Mouse (Mus musculus): ENCODE results near the gene Casd1. TPM values are rescaled to one million over a fixed set of nuclear protein-coding genes. Genes with fewer than 3 reads are reported as not detected.

Casd1 gene
- polyA plus RNA-seq, 1 experiment from 2014 or later: 57.9 TPM

- 0 out of 2 replicates have a peak, but pooled peaks cover 3% of the 10 kb centered on the region for H3K36me3 ChIP-seq (replicated peaks; ENCODE audit: control insufficient read depth, insufficient read depth)
- no peak overlapping the region for H3K4me3 ChIP-seq (replicated peaks; ENCODE audit: low read length)
- no peak overlapping the region for H3K9ac ChIP-seq
- WGBS: 8% methylated on average over 1 of the region's 1 CpGs
- no peaks in the 10 kb centered on the region for H3K27me3 ChIP-seq (ENCODE audit: control insufficient read depth, insufficient read depth, low read length)
- no peaks in the 10 kb centered on the region for H3K9me3 ChIP-seq (ENCODE audit: control insufficient read depth, low read length)
- H3K4me1 ChIP-seq (replicated peaks; ENCODE audit: control insufficient read depth, insufficient read depth, low read length): no peaks in the 10 kb centered on the region
- DNase-seq (ENCODE audit: low spot score) (no peak), ATAC-seq (ENCODE audit: low FRiP score) (no peak)
- H3K27ac ChIP-seq: no peak overlapping the region
- no peak overlapping the region for H3K4me2 ChIP-seq (replicated peaks)
Observed at GRCm38 (mm10) chr6:4677356-4677761, 76.7 kb downstream of the Casd1 start.

GRCm38 (mm10) chr6:4679981-4680380, 79.3 kb downstream of the Casd1 start:
- Histone ChIP-seq H3K9ac (no peak overlapping the region), H3K27me3 (ENCODE audit: control insufficient read depth, insufficient read depth, low read length) (no peaks in the 10 kb centered on the region), H3K27ac (no peak overlapping the region), H3K4me2 (replicated peaks) (no peak overlapping the region), H3K4me1 (replicated peaks; ENCODE audit: control insufficient read depth, insufficient read depth, low read length) (no peaks in the 10 kb centered on the region), H3K9me3 (ENCODE audit: control insufficient read depth, low read length) (no peaks in the 10 kb centered on the region), H3K36me3 (replicated peaks; ENCODE audit: control insufficient read depth, insufficient read depth) (no peaks in the 10 kb centered on the region), H3K4me3 (replicated peaks; ENCODE audit: low read length) (no peak overlapping the region)
- DNase-seq (ENCODE audit: low spot score) (no peak), ATAC-seq (ENCODE audit: low FRiP score) (no peak)
- 83% methylated on average over 1 of the region's 1 CpGs for WGBS

- Histone ChIP-seq H3K4me2 (replicated peaks) (no peak overlapping the region), H3K4me1 (replicated peaks; ENCODE audit: control insufficient read depth, insufficient read depth, low read length) (no peaks in the 10 kb centered on the region), H3K27me3 (ENCODE audit: control insufficient read depth, insufficient read depth, low read length) (no peaks in the 10 kb centered on the region), H3K4me3 (replicated peaks; ENCODE audit: low read length) (no peak overlapping the region), H3K27ac (no peak overlapping the region), H3K36me3 (replicated peaks; ENCODE audit: control insufficient read depth, insufficient read depth) (no peaks in the 10 kb centered on the region), H3K9ac (no peak overlapping the region), H3K9me3 (ENCODE audit: control insufficient read depth, low read length) (no peaks in the 10 kb centered on the region)
- DNase-seq (ENCODE audit: low spot score) (no peak), ATAC-seq (ENCODE audit: low FRiP score) (no peak)
- WGBS: 91% methylated on average over 4 of the region's 4 CpGs
Observed at GRCm38 (mm10) chr6:4680576-4680975, 79.9 kb downstream of the Casd1 start.

- peaks cover 10% of the 10 kb centered on the region; the same call in 1 of the 2 replicates for H3K36me3 ChIP-seq (replicated peaks; ENCODE audit: control insufficient read depth, insufficient read depth)
- 66% methylated on average over 10 of the region's 10 CpGs for WGBS
- no peaks in the 10 kb centered on the region for H3K4me1 ChIP-seq (replicated peaks; ENCODE audit: control insufficient read depth, insufficient read depth, low read length)
- ATAC-seq (ENCODE audit: low FRiP score): no peak
- H3K9ac ChIP-seq: no peak overlapping the region
- no peak overlapping the region for H3K27ac ChIP-seq
- no peak overlapping the region for H3K4me2 ChIP-seq (replicated peaks)
- H3K9me3 ChIP-seq (ENCODE audit: control insufficient read depth, low read length): no peaks in the 10 kb centered on the region
- no peak for DNase-seq (ENCODE audit: low spot score)
- H3K4me3 ChIP-seq (replicated peaks; ENCODE audit: low read length): no peak overlapping the region
- no peaks in the 10 kb centered on the region for H3K27me3 ChIP-seq (ENCODE audit: control insufficient read depth, insufficient read depth, low read length)
Observed at GRCm38 (mm10) chr6:4684706-4685340, 84.2 kb downstream of the Casd1 start.

- no peak for ATAC-seq (ENCODE audit: low FRiP score)
- no peak for DNase-seq (ENCODE audit: low spot score)
- 60% methylated on average over 4 of the region's 4 CpGs for WGBS
- no peak overlapping the region for H3K27ac ChIP-seq
- H3K27me3 ChIP-seq (ENCODE audit: control insufficient read depth, insufficient read depth, low read length): no peaks in the 10 kb centered on the region
- peaks cover 15% of the 10 kb centered on the region; the same call in 1 of the 2 replicates for H3K36me3 ChIP-seq (replicated peaks; ENCODE audit: control insufficient read depth, insufficient read depth)
- H3K4me2 ChIP-seq (replicated peaks): no peak overlapping the region
- no peaks in the 10 kb centered on the region for H3K4me1 ChIP-seq (replicated peaks; ENCODE audit: control insufficient read depth, insufficient read depth, low read length)
- no peaks in the 10 kb centered on the region for H3K9me3 ChIP-seq (ENCODE audit: control insufficient read depth, low read length)
- H3K4me3 ChIP-seq (replicated peaks; ENCODE audit: low read length): no peak overlapping the region
- no peak overlapping the region for H3K9ac ChIP-seq
Observed at GRCm38 (mm10) chr6:4690438-4690837, 89.8 kb downstream of the Casd1 start.

Other genes starting within 250 kb of the Casd1 start
- gene Col1a2, start 96.0 kb upstream of the Casd1 start, polyA plus RNA-seq (2014; fragmentation: Nextera tagmentation; extraction: Ambion mirVana): 163 and 199 TPM in 2 replicates
- gene Sgce, start 146.4 kb downstream of the Casd1 start, polyA plus RNA-seq (2014; fragmentation: Nextera tagmentation; extraction: Ambion mirVana): 51.0 and 55.5 TPM in 2 replicates
- 10.5 and 12.2 TPM in 2 replicates for gene Peg10, start 146.5 kb downstream of the Casd1 start, polyA plus RNA-seq (2014; fragmentation: Nextera tagmentation; extraction: Ambion mirVana)